Mouse (Mus musculus) liver, embryonic 11.5 days (tissue): Measurements from ENCODE around the gene Jdp2. TPM values are rescaled to one million over a fixed set of nuclear protein-coding genes. Genes with fewer than 3 reads are reported as not detected.

ENCODE experiments used
- ATAC-seq: fragments of 200-750 bp; cut with Nextera tagmentation; replicated peaks from 2 replicates; pipeline ENCODE4 v1.8.0; 2017; ENCODE audit warnings: moderate number of reproducible peaks, mild to moderate bottlenecking, moderate TSS enrichment, moderate library complexity; ENCODE audit not compliant: low FRiP score
- DNase-seq: peaks from one replicate; pipeline ENCODE4 v3.0.0-alpha.2; 2017; ENCODE audit warnings: low spot score
- H3K27ac ChIP-seq: fragments of 300-500 bp; sonication (generic); 2 replicates; pipeline ENCODE4 v1.5.1; 2014; ENCODE audit warnings: mild to moderate bottlenecking, low read depth, low read length, control low read depth
- H3K27me3 ChIP-seq: fragments of 300-500 bp; sonication (generic); replicated peaks from 2 replicates; pipeline ENCODE4 v1.6.1; 2014; ENCODE audit warnings: low read length, mixed read lengths; ENCODE audit not compliant: control insufficient read depth, insufficient read depth
- H3K36me3 ChIP-seq: fragments of 300-500 bp; sonication (generic); 2 replicates; pipeline ENCODE4 v1.6.1; 2014; ENCODE audit warnings: mild to moderate bottlenecking, low read length, moderate library complexity, mixed read lengths; ENCODE audit not compliant: control insufficient read depth, insufficient read depth
- H3K4me1 ChIP-seq: fragments of 300-500 bp; sonication (generic); replicated peaks from 2 replicates; pipeline ENCODE4 v1.6.1; 2014; ENCODE audit warnings: low read length, mixed read lengths; ENCODE audit not compliant: control insufficient read depth, insufficient read depth
- H3K4me2 ChIP-seq: fragments of 300-500 bp; sonication (generic); 2 replicates; pipeline ENCODE4 v1.6.1; 2014; ENCODE audit warnings: mild to moderate bottlenecking, control low read depth, moderate library complexity
- H3K4me3 ChIP-seq: fragments of 300-500 bp; sonication (generic); 2 replicates; pipeline ENCODE4 v1.5.1; 2014; ENCODE audit warnings: low read depth, low read length, control low read depth
- H3K9ac ChIP-seq: fragments of 300-500 bp; sonication (generic); 2 replicates; pipeline ENCODE4 v1.6.1; 2014; ENCODE audit warnings: low read depth, low read length, control low read depth
- H3K9me3 ChIP-seq: fragments of 300-500 bp; sonication (generic); 2 replicates; pipeline ENCODE4 v1.6.1; 2016; ENCODE audit warnings: low read length, inconsistent platforms, mixed read lengths; ENCODE audit not compliant: control insufficient read depth
- WGBS: fragments of 180-500 bp; shearing (Covaris S2); extraction: QIAGEN DNeasy Blood & Tissue Kit; methylation state at CpG from one replicate; pipeline ENCODE4 v1.1.7; 2014; 5-methylcytosine and 5-hydroxymethylcytosine counted together
- polyA plus RNA-seq: library from polyadenylated mRNA; unstranded; fragments of >200 nt; fragmentation: Nextera tagmentation; extraction: Ambion mirVana; gene quantifications from 2 replicates; pipeline ENCODE4 v1.2.1, GENCODE M21; 2014

The Jdp2 gene
- polyA plus RNA-seq, 1 experiment from 2014 or later = 0.59 TPM

- no peak overlapping the region for H3K4me2 ChIP-seq
- H3K27ac ChIP-seq = no peak overlapping the region
- peaks cover 7% of the 10 kb centered on the region for H3K4me1 ChIP-seq
- H3K9ac ChIP-seq = no peak overlapping the region
- DNase-seq = no peak
- no peaks in the 10 kb centered on the region for H3K36me3 ChIP-seq
- H3K9me3 ChIP-seq = no peaks in the 10 kb centered on the region
- H3K27me3 ChIP-seq = 0 out of 2 replicates have a peak, but pooled peaks cover 3% of the 10 kb centered on the region
- WGBS = 68% methylated on average over 9 of the region's 9 CpGs
- no peak for ATAC-seq
- H3K4me3 ChIP-seq = no peak overlapping the region
These were observed 39.1 kb downstream of the Jdp2 start for GRCm38 (mm10) chr12:85637932-85638331.

DNA sequence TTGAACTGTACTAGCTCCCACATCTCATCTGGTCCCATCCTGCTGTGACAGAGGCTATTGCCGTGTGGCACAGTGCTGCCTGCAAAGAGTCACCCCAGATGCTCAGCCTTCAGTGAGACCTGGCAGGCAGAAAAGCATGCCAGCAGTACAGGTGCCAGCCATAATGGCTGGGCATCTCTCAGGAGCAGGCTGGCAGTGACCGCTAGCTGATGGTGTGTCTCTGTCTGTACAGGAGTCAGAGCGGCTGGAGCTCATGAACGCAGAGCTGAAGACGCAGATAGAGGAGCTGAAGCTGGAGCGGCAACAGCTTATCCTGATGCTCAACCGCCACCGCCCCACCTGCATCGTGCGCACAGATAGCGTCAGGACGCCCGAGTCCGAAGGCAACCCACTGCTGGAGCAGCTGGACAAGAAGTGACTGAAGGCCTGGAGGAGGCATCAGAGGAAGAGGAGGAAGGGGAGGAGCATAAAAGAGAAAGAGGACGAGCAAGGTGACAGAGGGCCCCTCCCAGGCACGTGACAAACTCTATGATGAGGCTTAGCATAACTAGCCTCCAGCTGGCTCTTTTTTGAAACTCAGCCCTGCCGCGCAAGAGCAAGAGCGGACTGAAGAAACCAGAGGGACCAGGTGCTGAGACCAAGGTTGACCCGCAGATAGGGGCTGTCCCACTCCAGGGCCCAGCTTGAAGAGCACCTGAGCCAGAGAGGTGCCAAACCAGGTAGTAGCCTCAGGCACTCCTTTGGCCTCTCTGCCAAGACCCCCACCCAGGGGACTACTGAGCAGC lies 39.9 kb downstream of the Jdp2 start:
- 74% methylated on average over 20 of the region's 20 CpGs for WGBS
- no peak overlapping the region for H3K4me2 ChIP-seq
- H3K9me3 ChIP-seq = no peaks in the 10 kb centered on the region
- DNase-seq (no peak), ATAC-seq (no peak)
- no peak overlapping the region for H3K9ac ChIP-seq
- H3K4me1 ChIP-seq = peaks cover 7% of the 10 kb centered on the region
- H3K4me3 ChIP-seq = no peak overlapping the region
- 0 out of 2 replicates have a peak, but pooled peaks cover 3% of the 10 kb centered on the region for H3K27me3 ChIP-seq
- H3K27ac ChIP-seq = no peak overlapping the region
- no peaks in the 10 kb centered on the region for H3K36me3 ChIP-seq

- H3K4me1 ChIP-seq = peaks cover 7% of the 10 kb centered on the region
- no peak overlapping the region for H3K27ac ChIP-seq
- ATAC-seq = no peak
- H3K27me3 ChIP-seq = 0 out of 2 replicates have a peak, but pooled peaks cover 3% of the 10 kb centered on the region
- 83% methylated on average over 12 of the region's 12 CpGs for WGBS
- no peak overlapping the region for H3K9ac ChIP-seq
- no peaks in the 10 kb centered on the region for H3K9me3 ChIP-seq
- no peak overlapping the region for H3K4me3 ChIP-seq
- no peaks in the 10 kb centered on the region for H3K36me3 ChIP-seq
- no peak overlapping the region for H3K4me2 ChIP-seq
- no peak for DNase-seq
These were observed 40.6 kb downstream of the Jdp2 start for GRCm38 (mm10) chr12:85639326-85640008.

- no peak for ATAC-seq
- Histone ChIP-seq H3K27me3 (0 out of 2 replicates have a peak, but pooled peaks cover 3% of the 10 kb centered on the region), H3K9me3 (no peaks in the 10 kb centered on the region), H3K4me2 (no peak overlapping the region), H3K36me3 (no peaks in the 10 kb centered on the region), H3K4me1 (peaks cover 7% of the 10 kb centered on the region), H3K9ac (no peak overlapping the region), H3K4me3 (no peak overlapping the region), H3K27ac (no peak overlapping the region)
- DNase-seq = no peak
- 39% methylated on average over 10 of the region's 10 CpGs for WGBS
These were observed 42.2 kb downstream of the Jdp2 start for GRCm38 (mm10) chr12:85640852-85641563.

- 0 out of 2 replicates have a peak, but pooled peaks cover 3% of the 10 kb centered on the region for H3K27me3 ChIP-seq
- DNase-seq (no peak), ATAC-seq (no peak)
- peaks cover 7% of the 10 kb centered on the region for H3K4me1 ChIP-seq
- no peaks in the 10 kb centered on the region for H3K9me3 ChIP-seq
- no peaks in the 10 kb centered on the region for H3K36me3 ChIP-seq
- no peak overlapping the region for H3K9ac ChIP-seq
- 63% methylated on average over 4 of the region's 4 CpGs for WGBS
- no peak overlapping the region for H3K4me2 ChIP-seq
- H3K4me3 ChIP-seq = no peak overlapping the region
- no peak overlapping the region for H3K27ac ChIP-seq
These were observed 42.7 kb downstream of the Jdp2 start for GRCm38 (mm10) chr12:85641564-85641931.

GRCm38 (mm10) chr12:85643735-85644134 lies 44.9 kb downstream of the Jdp2 start:
- peaks cover 7% of the 10 kb centered on the region for H3K4me1 ChIP-seq
- no peak overlapping the region for H3K4me3 ChIP-seq
- no peak for ATAC-seq
- no peak for DNase-seq
- H3K4me2 ChIP-seq = no peak overlapping the region
- 0 out of 2 replicates have a peak, but pooled peaks cover 3% of the 10 kb centered on the region for H3K27me3 ChIP-seq
- WGBS = 59% methylated on average over 5 of the region's 5 CpGs
- no peak overlapping the region for H3K9ac ChIP-seq
- H3K9me3 ChIP-seq = no peaks in the 10 kb centered on the region
- H3K27ac ChIP-seq = no peak overlapping the region
- no peaks in the 10 kb centered on the region for H3K36me3 ChIP-seq

GRCm38 (mm10) chr12:85645664-85646063 lies 46.8 kb downstream of the Jdp2 start:
- no peak overlapping the region for H3K9ac ChIP-seq
- 0 out of 2 replicates have a peak, but pooled peaks cover 3% of the 10 kb centered on the region for H3K27me3 ChIP-seq
- H3K27ac ChIP-seq = no peak overlapping the region
- H3K4me3 ChIP-seq = no peak overlapping the region
- H3K4me1 ChIP-seq = peaks cover 7% of the 10 kb centered on the region
- ATAC-seq (no peak), DNase-seq (no peak)
- H3K4me2 ChIP-seq = no peak overlapping the region
- 86% methylated on average over 4 of the region's 4 CpGs for WGBS
- no peaks in the 10 kb centered on the region for H3K9me3 ChIP-seq
- H3K36me3 ChIP-seq = no peaks in the 10 kb centered on the region

- no peaks in the 10 kb centered on the region for H3K27me3 ChIP-seq
- ATAC-seq = no peak
- 32% methylated on average over 10 of the region's 10 CpGs for WGBS
- no peaks in the 10 kb centered on the region for H3K36me3 ChIP-seq
- H3K9me3 ChIP-seq = no peaks in the 10 kb centered on the region
- no peak overlapping the region for H3K27ac ChIP-seq
- no peak overlapping the region for H3K4me3 ChIP-seq
- no peak overlapping the region for H3K4me2 ChIP-seq
- no peak overlapping the region for H3K9ac ChIP-seq
- DNase-seq = no peak
- no peaks in the 10 kb centered on the region for H3K4me1 ChIP-seq
These were observed 48.5 kb downstream of the Jdp2 start for GRCm38 (mm10) chr12:85647346-85647745.
